10 mouse cellular contexts compared by ENCODE assay signal in genomic region chr7:44497361-44498055, GRCm38 (mm10). TPM values are rescaled to one million over a fixed set of nuclear protein-coding genes. Genes with fewer than 3 reads are reported as not detected.
DNase-seq lines count a peak whose midpoint lies in the region; ATAC-seq and TF ChIP-seq lines count a peak whose summit lies in the region.
"Had no signal": no experiment of that assay in that cellular context is flagged by ENCODE, and none has a peak within 500 bp of the region (broad histone marks: within the 10 kb centered on the region; RNA-seq: fewer than 3 reads in every experiment).

No protein-coding gene starts in this region.

- H3K79me2 ChIP-seq in liver, adult 2 months (ENCODE audit: control insufficient read depth, insufficient read depth, low read length), result peaks cover 8% of the 10 kb centered on the region; the same call in 1 of the 2 replicates

- DNase-seq in liver, adult 2 months (ENCODE audit: extremely low read depth, low read depth, low spot score), result peak; percentile 97
- no peak for DNase-seq in liver
- no peak for DNase-seq in frontal cortex, postnatal 14 days (ENCODE audit: low spot score in 2 of 2)
- DNase-seq in gastrocnemius, postnatal 4 days (ENCODE audit: low spot score in 2 of 2), result no peak
- DNase-seq in adrenal gland, postnatal 25 days, result no peak

- peak overlapping the region; percentile 92; the same call in 1 of the 2 replicates for H3K4me2 ChIP-seq in intestine, embryonic 16.5 days (ENCODE audit: low read depth, low read length)
- peak overlapping the region; percentile 76 for H3K4me2 ChIP-seq in neural tube, embryonic 14.5 days (ENCODE audit: low read depth, low read length)

- no peak for ATAC-seq in intestine, embryonic 16.5 days
- no peak for ATAC-seq in neural tube, embryonic 14.5 days (ENCODE audit: low read depth)

- peaks cover 25% of the 10 kb centered on the region for H3K4me1 ChIP-seq in liver, adult 2 months (ENCODE audit: control insufficient read depth, insufficient read depth, low read length)
- peaks cover 6% of the 10 kb centered on the region; the same call in 1 of the 2 replicates for H3K4me1 ChIP-seq in embryonic fibroblast, embryonic 13.5 days (ENCODE audit: control insufficient read depth, insufficient read depth, low read length)
- peaks cover 9% of the 10 kb centered on the region for H3K4me1 ChIP-seq in intestine, embryonic 16.5 days (ENCODE audit: control insufficient read depth, insufficient read depth, low read length)
- peaks cover 6% of the 10 kb centered on the region; the same call in 1 of the 2 replicates for H3K4me1 ChIP-seq in neural tube, embryonic 14.5 days (ENCODE audit: control insufficient read depth, insufficient read depth, low read length)

- no peaks in the 10 kb centered on the region for H3K27me3 ChIP-seq in liver, adult 2 months (ENCODE audit: control insufficient read depth, insufficient read depth, low read length)
- H3K27me3 ChIP-seq in intestine, embryonic 16.5 days (replicated peaks; ENCODE audit: control insufficient read depth, insufficient read depth, low read length), result no peaks in the 10 kb centered on the region
- H3K27me3 ChIP-seq in neural tube, embryonic 14.5 days (ENCODE audit: control insufficient read depth, insufficient read depth, low read length), result no peaks in the 10 kb centered on the region

- no peaks in the 10 kb centered on the region for H3K9me3 ChIP-seq in intestine, embryonic 16.5 days (ENCODE audit: control insufficient read depth, low read length)
- no peaks in the 10 kb centered on the region for H3K9me3 ChIP-seq in neural tube, embryonic 14.5 days (ENCODE audit: control insufficient read depth, low read length)

- no peak for TF ChIP-seq POLR2A in liver, adult 2 months (IDR thresholded peaks at IDR 0.05; ENCODE audit: extremely low read depth, insufficient read depth, low read length)
- no peak for TF ChIP-seq POLR2A in embryonic fibroblast, embryonic 13.5 days (IDR thresholded peaks at IDR 0.05; ENCODE audit: low read depth, low read length)

- H3K27ac ChIP-seq in liver, adult 2 months (replicated peaks; ENCODE audit: insufficient read depth, low read depth, low read length), result peak overlapping the region; percentile 72
- H3K27ac ChIP-seq in embryonic fibroblast, embryonic 13.5 days (ENCODE audit: insufficient read depth, low read length), result no peak overlapping the region
- H3K27ac ChIP-seq in intestine, embryonic 16.5 days (ENCODE audit: low read length), result no peak overlapping the region
- H3K27ac ChIP-seq in neural tube, embryonic 14.5 days (ENCODE audit: low read depth, low read length), result no peak overlapping the region; the same call in 1 of the 2 replicates

- H3K4me3 ChIP-seq in liver, adult 2 months (ENCODE audit: insufficient read depth, low read depth, low read length), result no peak overlapping the region
- peak overlapping the region; percentile 78 for H3K4me3 ChIP-seq in embryonic fibroblast, embryonic 13.5 days (ENCODE audit: insufficient read depth, low read length)
- no peak overlapping the region for H3K4me3 ChIP-seq in intestine, embryonic 16.5 days (ENCODE audit: low read length)
- H3K4me3 ChIP-seq in neural tube, embryonic 14.5 days (ENCODE audit: low read depth, low read length), result peak overlapping the region; percentile 77

- H3K9ac ChIP-seq in liver, adult 2 months (ENCODE audit: low read depth, low read length), result no peak overlapping the region
- H3K9ac ChIP-seq in intestine, embryonic 16.5 days (ENCODE audit: low read depth, low read length), result no peak overlapping the region
- peak overlapping the region; percentile 89; the same call in 1 of the 2 replicates for H3K9ac ChIP-seq in neural tube, embryonic 14.5 days (replicated peaks; ENCODE audit: low read depth, low read length)

- no peak for TF ChIP-seq CTCF in liver, adult 2 months (IDR thresholded peaks at IDR 0.05; ENCODE audit: low read depth, low read length)
- no peak for TF ChIP-seq CTCF in embryonic fibroblast, embryonic 13.5 days (IDR thresholded peaks at IDR 0.05; ENCODE audit: borderline replicate concordance, insufficient read depth, low read length)

- 27% methylated on average over 10 of the region's 10 CpGs for WGBS in liver, adult 2 months
- 80% methylated on average over 10 of the region's 10 CpGs for WGBS in intestine, embryonic 16.5 days
- WGBS in neural tube, embryonic 14.5 days, result 87% methylated on average over 10 of the region's 10 CpGs

- H3K36me3 ChIP-seq in liver, adult 2 months (ENCODE audit: control insufficient read depth, insufficient read depth, low read length), result no peaks in the 10 kb centered on the region
- H3K36me3 ChIP-seq in intestine, embryonic 16.5 days (ENCODE audit: control insufficient read depth, insufficient read depth, low read length), result peaks cover 4% of the 10 kb centered on the region; the same call in 1 of the 2 replicates
- no peaks in the 10 kb centered on the region for H3K36me3 ChIP-seq in neural tube, embryonic 14.5 days (ENCODE audit: control insufficient read depth, insufficient read depth, low read length)

RNA-seq across cellular contexts. Expression of gene Fam71e1, which starts 1.1 kb away (rescaled TPM):
- 1.7 and 1.8 TPM in 2 replicates for total RNA-seq in liver, adult 2 months (2014; rRNA removed)
- polyA plus RNA-seq in liver, adult 2 months (2012; rRNA removed), result 4.1 and 4.7 TPM in 2 replicates
- 2.7 and 4.4 TPM in 2 replicates for polyA plus RNA-seq in embryonic fibroblast, embryonic 13.5 days (2011; ENCODE audit: insufficient read length, low read depth, missing spikeins)
- polyA plus RNA-seq in intestine, embryonic 16.5 days (2015; fragmentation: Nextera tagmentation; extraction: Ambion mirVana), result 5.9 and 6.2 TPM in 2 replicates
- 19.5 and 24.9 TPM in 2 replicates for polyA plus RNA-seq in neural tube, embryonic 14.5 days (2014; fragmentation: Nextera tagmentation; extraction: Ambion mirVana)
- total RNA-seq in gastrocnemius, postnatal 4 days (2021), result 1 to 10 TPM; 6.2 to 6.8 TPM
- total RNA-seq in adrenal gland, postnatal 25 days (2021), result 12.3 and 17.5 TPM in 2 replicates
- total RNA-seq: hematopoietic stem cell, adult 5-6 weeks had no signal

RNA-seq across cellular contexts. Expression of gene Emc10, which starts 1.2 kb away (rescaled TPM):
- 29.7 and 40.5 TPM in 2 replicates for total RNA-seq in liver, adult 2 months (2014; rRNA removed)
- polyA plus RNA-seq in liver, adult 2 months (2012; rRNA removed), result 227 and 287 TPM in 2 replicates
- 100 and 111 TPM in 2 replicates for polyA plus RNA-seq in embryonic fibroblast, embryonic 13.5 days (2011; ENCODE audit: insufficient read length, low read depth, missing spikeins)
- polyA plus RNA-seq in intestine, embryonic 16.5 days (2015; fragmentation: Nextera tagmentation; extraction: Ambion mirVana), result 77.2 and 87.0 TPM in 2 replicates
- polyA plus RNA-seq in neural tube, embryonic 14.5 days (2014; fragmentation: Nextera tagmentation; extraction: Ambion mirVana), result 153 and 162 TPM in 2 replicates
- 10 to 100 TPM; 60.1 to 65.3 TPM for total RNA-seq in gastrocnemius, postnatal 4 days (2021)
- total RNA-seq in adrenal gland, postnatal 25 days (2021), result 83.9 and 97.6 TPM in 2 replicates

RNA-seq across cellular contexts. Expression of gene Mybpc2, which starts 26.9 kb away (rescaled TPM):
- 0.55 TPM in 1 of 2 replicates, not detected in the other for total RNA-seq in liver, adult 2 months (2014; rRNA removed)
- not detected in 2 replicates for polyA plus RNA-seq in liver, adult 2 months (2012; rRNA removed)
- polyA plus RNA-seq in embryonic fibroblast, embryonic 13.5 days (2011; ENCODE audit: insufficient read length, low read depth, missing spikeins), result not detected in 2 replicates
- polyA plus RNA-seq in intestine, embryonic 16.5 days (2015; fragmentation: Nextera tagmentation; extraction: Ambion mirVana), result 0.38 and 0.45 TPM in 2 replicates
- 0.07 TPM in 1 of 2 replicates, not detected in the other for polyA plus RNA-seq in neural tube, embryonic 14.5 days (2014; fragmentation: Nextera tagmentation; extraction: Ambion mirVana)
- total RNA-seq in gastrocnemius, postnatal 4 days (2021), result 100 to 1,000 TPM; 438 to 552 TPM
- total RNA-seq in adrenal gland, postnatal 25 days (2021), result not detected in 2 replicates
- total RNA-seq: hematopoietic stem cell, adult 5-6 weeks had no signal

RNA-seq across cellular contexts. Expression of gene Josd2, which starts 29.7 kb away (rescaled TPM):
- total RNA-seq in liver, adult 2 months (2014; rRNA removed), result 25.5 and 27.1 TPM in 2 replicates
- 99.7 and 206 TPM in 2 replicates for polyA plus RNA-seq in liver, adult 2 months (2012; rRNA removed)
- 53.0 and 53.9 TPM in 2 replicates for polyA plus RNA-seq in embryonic fibroblast, embryonic 13.5 days (2011; ENCODE audit: insufficient read length, low read depth, missing spikeins)
- 83.5 and 86.3 TPM in 2 replicates for polyA plus RNA-seq in intestine, embryonic 16.5 days (2015; fragmentation: Nextera tagmentation; extraction: Ambion mirVana)
- polyA plus RNA-seq in neural tube, embryonic 14.5 days (2014; fragmentation: Nextera tagmentation; extraction: Ambion mirVana), result 26.9 and 33.4 TPM in 2 replicates
- total RNA-seq in gastrocnemius, postnatal 4 days (2021), result 10 to 100 TPM; 67.2 to 77.6 TPM
- total RNA-seq in adrenal gland, postnatal 25 days (2021), result 43.9 and 49.2 TPM in 2 replicates

RNA-seq across cellular contexts. Expression of gene Aspdh, which starts 32.3 kb away (rescaled TPM):
- 146 and 158 TPM in 2 replicates for total RNA-seq in liver, adult 2 months (2014; rRNA removed)
- polyA plus RNA-seq in liver, adult 2 months (2012; rRNA removed), result 537 and 608 TPM in 2 replicates
- not detected in 2 replicates for polyA plus RNA-seq in embryonic fibroblast, embryonic 13.5 days (2011; ENCODE audit: insufficient read length, low read depth, missing spikeins)
- polyA plus RNA-seq in intestine, embryonic 16.5 days (2015; fragmentation: Nextera tagmentation; extraction: Ambion mirVana), result 2.3 and 2.4 TPM in 2 replicates
- 3.3 and 5.2 TPM in 2 replicates for polyA plus RNA-seq in neural tube, embryonic 14.5 days (2014; fragmentation: Nextera tagmentation; extraction: Ambion mirVana)
- not detected for total RNA-seq in gastrocnemius, postnatal 4 days (2021)
- 0.61 and 1.9 TPM in 2 replicates for total RNA-seq in adrenal gland, postnatal 25 days (2021)
- total RNA-seq: hematopoietic stem cell, adult 5-6 weeks had no signal
- polyA plus RNA-seq: spleen, adult 2 months had no signal

Comparison
In these comparisons a context has a peak if more than half of its experiments do, and no peak if none do; other contexts are left out.
1. H3K4me3 ChIP-seq: peak in embryonic fibroblast, embryonic 13.5 days (single experiment) and neural tube, embryonic 14.5 days (single experiment); none in liver, adult 2 months (single experiment) and intestine, embryonic 16.5 days (single experiment).